Mouse (Mus musculus) urinary bladder, adult 2 months (tissue): ENCODE results near the gene Immp2l. TPM values are rescaled to one million over a fixed set of nuclear protein-coding genes. Genes with fewer than 3 reads are reported as not detected.
"Not testable (repeated sequence)": the region's sequence is repeated elsewhere in the genome, so short reads cannot be mapped to it uniquely, and the experiment has no call there.

Experiments used
- DNase-seq: peaks from one replicate; pipeline ENCODE4 v3.0.0; 2022; ENCODE audit warnings: low spot score
- polyA plus RNA-seq: library from polyadenylated mRNA; depleted of rRNA; stranded (reverse); fragments of >200 nt; gene quantifications from 2 replicates; pipeline ENCODE4 v1.2.3, GENCODE M21; 2012

The Immp2l gene
- polyA plus RNA-seq, 1 experiment: 6.9 TPM

DNA sequence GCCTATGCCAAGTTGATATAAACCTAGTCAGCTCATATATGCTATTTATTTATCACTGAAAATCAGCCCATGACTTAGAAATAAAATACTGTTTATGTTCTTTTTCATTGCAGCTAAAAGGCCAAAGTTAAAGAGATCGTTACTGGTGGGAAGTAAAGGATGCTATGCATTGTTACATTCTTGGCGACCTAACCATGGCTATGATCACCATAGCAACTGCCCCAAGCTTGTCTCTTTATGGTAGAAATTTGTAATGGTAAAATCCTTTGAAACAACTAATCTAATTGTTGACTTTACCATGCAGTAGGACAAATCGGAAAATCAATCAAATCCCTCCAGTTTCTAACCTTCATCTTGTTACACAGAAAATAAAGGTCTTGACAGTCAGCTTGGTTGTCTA, 644.4 kb downstream of the Immp2l start:
- DNase-seq: no peak

DNA sequence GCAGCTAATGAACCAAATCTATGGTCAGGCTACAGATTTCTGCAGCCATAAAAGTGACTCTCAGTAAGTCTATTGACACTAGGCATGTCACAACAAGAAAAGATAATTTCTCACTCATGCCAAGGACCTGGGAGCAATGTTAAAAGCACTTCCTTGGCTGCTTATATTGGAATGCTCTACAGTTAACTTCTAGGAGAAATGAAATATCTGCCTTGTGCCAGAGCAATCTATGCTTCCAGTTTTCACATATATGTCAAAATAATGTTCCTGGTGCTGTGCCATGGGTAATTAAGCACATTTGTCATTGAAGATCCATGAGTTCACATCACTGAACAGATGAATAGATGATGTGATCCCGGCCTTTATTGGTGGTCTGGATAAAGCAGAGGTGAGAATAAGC, 645.6 kb downstream of the Immp2l start:
- no peak for DNase-seq

DNA sequence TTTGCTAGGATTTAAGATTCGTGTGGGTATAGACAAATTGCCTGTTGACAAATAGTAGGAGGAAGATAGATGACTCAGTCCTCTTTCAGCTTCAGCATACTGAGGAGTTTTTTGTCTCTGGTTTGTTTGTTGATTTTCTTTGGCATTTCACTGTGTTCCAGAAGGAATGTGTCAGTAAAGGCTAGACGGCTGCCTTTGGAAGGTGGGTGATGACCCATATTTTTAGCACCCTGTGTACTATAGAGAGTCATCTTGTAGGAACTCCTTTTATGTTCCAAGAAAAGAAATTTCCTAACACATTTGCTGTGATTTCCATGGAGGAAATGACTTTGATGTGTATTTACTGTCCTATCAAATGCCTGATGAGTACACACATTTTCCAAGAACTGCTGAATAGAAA, 651.0 kb downstream of the Immp2l start:
- DNase-seq: no peak

DNA sequence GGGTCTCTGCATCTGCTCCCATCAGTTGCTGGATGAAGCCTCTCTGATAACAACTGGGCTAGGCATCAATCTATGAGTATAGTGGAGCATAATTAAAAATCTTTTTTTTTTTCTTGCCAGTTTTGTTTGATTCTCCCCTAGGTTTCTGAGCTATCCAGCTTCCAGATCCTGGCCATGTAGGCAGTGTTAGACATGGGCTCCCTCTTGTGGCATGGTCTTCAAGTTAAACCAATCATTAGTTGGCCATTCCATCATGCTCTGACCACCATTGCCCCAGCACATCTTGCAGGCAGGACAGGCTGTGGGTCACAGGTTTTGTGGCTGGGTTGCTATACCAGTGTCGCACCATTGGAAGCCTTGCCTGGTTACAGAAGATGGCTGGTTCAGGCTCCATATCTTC, 656.3 kb downstream of the Immp2l start:
- no peak for DNase-seq

DNA sequence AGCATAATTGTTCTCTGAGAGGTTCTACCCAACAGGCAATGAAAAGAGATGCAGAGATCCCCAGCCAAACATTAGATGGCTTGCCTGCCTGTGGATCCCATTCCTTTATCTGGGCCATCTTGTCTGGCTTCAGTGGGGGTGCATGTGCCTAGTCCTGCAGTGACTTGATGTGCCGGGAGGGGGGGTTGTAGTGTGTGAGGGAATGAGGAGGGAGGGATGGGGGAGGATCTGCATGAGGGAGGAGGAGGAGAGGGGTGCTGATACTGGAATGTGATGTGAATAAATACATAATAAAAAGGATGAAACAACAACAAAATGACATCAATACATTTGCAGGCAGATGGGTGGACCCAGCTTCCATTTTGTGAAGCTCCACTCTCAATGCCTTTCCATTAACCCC, 658.3 kb downstream of the Immp2l start:
- no peak for DNase-seq

DNA sequence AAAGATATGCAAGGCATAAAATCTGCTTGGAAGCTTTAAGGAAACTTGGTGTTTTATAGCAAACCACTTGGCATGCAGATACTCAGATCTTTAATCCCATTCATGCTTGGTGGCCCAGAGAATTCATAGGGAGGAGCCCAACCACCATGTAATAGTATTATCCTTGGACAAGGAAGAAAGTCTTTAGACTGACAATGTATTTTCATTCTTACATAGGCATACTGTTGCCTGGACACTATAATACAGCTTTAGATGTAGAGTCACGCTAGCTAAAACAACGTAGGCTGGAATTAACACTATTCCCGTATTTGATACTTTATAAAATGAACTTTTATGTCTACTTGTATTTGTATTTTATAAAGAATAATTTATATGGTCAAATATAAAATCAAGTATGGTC, 665.9 kb downstream of the Immp2l start:
- DNase-seq: no peak

DNA sequence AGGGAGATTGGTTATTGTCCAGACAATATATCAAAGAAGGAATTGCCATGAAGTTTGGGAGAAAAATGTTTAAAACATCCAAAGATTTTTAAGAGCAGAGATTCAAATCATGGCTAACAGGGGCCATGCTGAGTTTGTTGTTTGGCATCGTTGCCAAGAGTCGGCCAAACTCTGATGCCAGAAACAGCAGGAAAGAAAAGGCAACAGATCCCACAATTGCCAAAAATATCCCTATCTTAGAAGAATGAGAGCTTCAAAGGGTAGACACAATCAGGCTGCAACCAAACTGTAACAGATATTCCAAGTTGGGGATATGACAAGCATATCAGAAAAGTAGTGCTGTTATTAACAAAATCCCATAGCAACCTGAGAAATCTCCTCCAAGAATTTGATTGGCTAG, 686.7 kb downstream of the Immp2l start:
- DNase-seq: no peak

DNA sequence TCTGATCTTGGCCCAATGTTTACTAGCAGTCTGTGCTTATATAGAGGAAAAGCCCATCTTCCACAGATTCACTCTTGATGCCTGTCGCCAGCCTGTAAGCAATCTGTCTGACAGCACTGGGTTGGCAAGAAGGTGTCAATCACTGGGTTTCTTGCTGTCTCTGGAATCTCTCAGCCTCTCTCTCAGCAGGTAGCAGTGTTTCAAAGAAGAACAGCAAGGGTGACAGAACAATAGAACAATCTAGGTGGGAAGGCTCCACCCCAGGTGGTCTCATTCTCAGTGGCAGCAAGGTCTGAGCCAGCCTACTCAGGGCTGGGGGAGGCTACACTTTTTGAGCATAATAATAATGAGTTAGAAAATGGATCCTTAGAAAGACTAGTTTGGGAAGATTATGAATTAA, 693.1 kb downstream of the Immp2l start:
- DNase-seq: no peak

DNA sequence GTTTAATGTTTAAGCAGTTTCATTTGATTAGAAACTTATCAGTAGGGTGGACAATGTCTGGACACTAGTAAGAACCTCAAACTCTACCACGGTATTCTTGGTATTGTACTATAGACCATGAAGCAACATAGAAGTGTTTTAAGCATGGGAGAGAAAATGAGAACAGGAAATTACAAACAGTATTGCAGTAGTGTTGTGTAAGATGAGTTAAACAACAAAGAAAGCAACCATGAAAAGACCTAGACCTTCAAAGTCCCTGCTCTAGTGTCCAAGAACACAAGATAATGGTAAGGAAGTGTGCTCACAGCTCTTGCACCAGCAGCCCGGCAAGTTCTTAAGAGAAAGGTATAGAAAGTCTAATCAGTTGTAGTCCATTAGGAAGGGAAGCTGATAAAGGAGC, 700.7 kb downstream of the Immp2l start:
- no peak for DNase-seq

DNA sequence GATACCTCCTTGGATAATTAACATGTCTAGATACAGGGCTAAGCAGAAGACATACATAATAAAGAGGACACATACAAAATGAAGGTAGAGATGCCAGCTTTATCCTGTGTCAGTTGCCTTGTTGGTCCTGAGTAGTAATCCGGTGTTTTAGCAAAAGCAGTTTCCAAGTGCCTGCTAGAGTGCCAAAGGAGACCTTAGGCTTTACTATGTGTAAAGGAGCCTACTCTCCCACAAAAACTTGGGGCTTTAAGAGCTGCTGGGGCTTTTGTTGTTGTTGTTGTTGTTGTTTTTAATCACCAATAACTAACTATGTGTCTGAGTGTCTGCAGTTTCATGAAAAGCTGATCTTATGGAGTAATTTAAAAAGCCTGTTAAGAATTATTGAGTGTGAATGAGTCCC, 702.8 kb downstream of the Immp2l start:
- no peak for DNase-seq

DNA sequence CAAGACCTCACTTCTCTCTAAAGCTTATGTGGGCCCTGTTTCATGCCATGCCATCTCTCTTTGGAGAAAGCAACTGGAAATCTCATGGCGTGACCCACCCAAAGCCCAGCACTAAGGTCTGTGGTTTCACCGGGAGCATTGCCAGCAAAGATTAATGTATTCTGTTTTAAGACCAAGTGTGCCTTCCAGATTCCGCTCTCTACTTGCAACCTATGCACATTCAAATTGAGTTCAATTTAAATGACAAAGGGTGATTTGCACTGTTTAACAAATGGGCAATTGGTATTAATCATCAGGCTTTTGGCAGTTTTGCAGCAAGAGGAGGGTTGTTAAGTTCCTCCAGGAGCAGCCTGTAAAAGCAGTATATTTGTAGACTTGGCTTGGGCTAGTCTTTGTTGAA, 703.3 kb downstream of the Immp2l start:
- DNase-seq: no peak

DNA sequence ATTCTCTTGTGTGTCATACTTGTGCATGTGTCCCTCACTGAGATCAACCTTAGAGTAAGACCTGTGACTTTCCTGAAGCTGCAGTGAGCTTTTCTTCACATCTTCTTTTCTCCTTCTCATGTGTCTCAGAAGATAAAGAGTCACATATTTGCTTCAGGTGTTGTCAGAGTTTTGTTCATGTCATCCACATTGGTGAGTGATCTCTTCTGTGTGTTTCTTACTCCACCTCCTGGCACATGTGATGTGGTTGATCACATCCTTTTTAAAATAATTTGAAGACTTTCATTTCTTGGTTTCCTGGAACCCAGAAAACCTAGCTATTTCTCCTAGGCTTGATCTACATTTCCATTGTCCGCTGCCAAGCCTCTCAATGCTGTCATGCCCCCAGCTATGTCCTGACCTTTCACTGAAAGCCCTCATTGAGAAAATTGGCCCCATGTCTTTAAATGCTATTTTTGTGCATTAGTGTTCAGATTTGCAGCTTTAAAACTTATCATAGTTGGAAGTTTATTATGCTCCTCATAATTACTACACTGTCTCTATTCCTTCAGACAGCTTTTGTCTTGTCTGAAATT, 704.0 kb downstream of the Immp2l start:
- DNase-seq: no peak

DNA sequence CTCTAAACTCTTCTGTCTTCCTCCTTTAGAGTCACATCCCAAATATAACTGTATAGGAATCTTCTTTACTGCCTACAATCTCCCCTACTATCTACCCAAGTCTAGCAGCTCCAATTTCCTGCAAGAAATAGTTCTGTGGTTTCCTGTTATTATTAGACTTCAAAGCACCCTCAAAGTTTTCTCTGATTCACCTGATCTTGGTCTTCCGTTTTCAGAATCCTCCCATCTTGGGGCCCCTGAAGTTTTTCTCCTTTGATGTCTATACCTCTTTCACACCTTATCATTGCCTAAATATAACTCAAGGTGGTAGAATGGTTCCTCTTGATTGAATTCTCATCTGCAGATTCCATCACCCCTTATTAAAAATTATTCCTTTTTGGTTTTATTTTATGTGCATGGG, 704.6 kb downstream of the Immp2l start:
- DNase-seq: no peak

DNA sequence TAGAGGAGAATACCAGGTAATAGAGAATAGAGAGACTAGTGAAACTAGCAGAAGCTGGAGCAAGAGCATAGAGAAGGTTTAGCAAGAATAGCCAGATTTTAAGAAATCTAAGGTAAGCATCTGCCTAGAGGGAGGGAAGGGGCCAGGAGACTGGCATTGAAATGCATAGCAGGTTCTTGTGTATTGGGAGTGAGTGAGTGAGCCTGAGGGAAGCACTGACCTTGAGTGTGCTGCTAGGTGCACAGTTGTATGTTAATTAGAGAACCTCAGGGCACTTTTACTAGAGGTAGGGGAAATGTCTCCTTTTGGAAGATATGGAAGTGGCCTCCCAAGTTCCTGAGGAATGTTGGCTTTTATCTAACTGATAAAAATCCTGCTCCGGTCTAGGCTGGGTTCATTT, 705.9 kb downstream of the Immp2l start:
- DNase-seq: no peak

DNA sequence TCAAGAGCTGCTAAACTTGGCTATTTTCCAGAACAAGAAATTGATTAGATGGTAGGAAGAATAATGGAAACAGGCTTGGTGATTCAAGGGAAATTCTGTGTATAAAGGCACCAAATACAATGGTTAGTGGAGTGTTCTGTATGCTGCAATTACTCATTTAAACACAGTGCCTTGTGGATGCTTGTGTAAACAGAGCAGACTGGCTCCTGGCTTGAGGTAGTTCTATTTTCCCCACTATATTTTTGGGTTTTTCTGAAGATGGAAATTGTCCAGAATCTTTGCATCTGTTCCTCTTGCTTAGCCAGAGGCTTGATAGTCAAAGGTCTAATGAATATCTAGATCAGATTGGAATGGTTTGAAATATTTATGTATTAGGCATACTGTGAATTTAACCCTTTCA, 709.3 kb downstream of the Immp2l start:
- no peak for DNase-seq

DNA sequence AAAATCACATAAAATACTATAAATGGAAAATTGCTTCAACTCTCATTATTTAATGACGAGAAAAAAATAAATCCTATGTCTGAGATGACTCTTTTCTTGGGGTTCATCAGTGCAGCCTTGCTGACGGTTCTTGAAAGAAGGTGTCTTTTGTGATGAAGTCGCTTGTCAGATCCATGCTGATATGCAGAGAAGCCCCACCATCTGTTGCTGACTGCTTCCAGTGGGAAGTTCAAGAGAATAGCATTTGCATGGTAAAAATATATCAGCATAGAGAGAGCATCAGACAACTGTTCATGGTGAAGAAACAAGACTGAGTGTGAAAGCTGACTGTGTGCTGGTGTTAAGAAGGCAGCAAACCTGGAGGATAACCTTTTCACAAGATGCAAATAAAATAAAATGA, 719.0 kb downstream of the Immp2l start:
- DNase-seq: no peak

DNA sequence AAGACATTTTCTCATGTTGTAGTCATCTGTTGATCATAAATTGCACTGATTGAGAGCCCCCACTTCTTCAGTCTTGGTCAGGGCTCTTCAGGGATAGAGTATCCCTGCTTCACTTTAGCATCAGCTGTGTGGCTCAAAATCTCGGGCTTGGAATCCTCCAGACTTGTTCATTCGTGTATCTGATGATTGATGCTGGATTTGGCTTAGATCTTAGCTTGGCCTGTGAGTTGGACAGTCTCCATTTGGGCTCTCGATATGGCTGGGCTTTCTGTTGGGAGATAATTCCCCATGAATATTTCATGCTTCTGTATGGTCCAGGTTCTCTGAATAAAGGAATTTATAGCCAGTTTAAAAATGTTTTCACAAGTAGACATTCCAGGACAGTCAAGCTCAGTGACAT, 739.5 kb downstream of the Immp2l start:
- DNase-seq: no peak

DNA sequence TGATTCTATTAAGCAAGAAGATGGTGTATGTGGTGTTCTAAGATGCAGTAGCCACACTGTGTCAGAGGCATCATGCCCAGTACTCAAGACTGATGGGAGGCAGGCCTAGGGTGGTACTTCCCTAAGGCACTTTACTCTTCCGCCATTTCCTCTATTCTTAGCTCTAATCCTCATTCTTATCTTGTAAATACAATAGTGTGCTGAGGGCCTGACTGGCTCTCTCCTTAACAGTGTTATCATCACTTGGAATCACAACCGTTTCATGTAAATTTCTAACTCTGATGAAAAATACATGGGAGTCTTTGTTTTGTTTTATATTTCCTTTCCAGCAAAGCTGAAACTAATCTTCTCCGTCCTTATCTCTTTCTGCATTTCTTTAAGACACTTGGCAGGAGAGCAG, 750.1 kb downstream of the Immp2l start:
- no peak for DNase-seq

DNA sequence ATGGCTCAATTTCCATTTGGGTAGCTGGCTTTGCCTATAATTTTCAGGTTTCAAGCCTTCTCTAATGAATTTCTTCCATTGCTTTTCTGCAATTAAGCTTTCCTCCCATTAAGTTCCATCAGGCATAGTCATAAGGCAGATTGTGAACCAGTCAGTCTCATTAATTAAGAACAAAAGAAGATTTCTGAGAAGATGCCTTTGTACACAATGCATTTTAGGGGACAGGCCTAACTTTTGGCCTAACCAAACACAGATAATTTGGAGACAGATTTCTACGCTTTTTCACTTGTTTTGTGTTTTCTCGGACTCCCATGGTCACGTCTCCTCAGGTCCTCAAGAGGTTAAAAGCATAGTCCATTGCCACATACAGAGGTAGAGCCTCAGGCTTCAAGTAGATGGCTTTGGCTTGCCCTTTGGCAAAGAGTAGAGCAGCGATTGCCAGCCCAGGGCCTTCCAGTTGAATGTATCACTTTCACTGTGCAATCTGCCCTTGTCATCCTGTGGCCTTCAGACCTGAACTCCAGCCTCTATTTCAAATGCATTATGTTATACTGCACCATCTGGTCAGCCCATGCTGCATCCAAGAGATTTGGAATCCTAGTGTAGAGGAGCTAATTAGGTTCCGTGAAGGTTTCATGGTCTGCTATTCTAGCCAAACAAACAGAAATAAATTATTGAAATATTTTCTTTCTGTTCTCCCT, 750.9 kb downstream of the Immp2l start:
- no peak for DNase-seq

DNA sequence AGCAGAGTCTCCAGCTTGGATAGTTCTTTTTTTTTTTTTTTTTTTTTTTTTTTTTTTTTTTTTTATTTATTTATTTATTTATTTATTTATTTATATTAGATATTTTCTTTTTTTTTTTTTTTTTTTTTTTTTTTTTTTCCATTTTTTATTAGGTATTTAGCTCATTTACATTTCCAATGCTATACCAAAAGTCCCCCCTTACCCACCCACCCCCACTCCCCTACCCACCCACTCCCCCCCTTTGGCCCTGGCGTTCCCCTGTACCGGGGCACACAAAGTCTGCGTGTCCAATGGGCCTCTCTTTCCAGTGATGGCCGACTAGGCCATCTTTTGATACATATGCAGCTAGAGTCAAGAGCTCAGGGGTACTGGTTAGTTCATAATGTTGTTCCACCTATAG, 753.9 kb downstream of the Immp2l start:
- not testable (repeated sequence) for DNase-seq

DNA sequence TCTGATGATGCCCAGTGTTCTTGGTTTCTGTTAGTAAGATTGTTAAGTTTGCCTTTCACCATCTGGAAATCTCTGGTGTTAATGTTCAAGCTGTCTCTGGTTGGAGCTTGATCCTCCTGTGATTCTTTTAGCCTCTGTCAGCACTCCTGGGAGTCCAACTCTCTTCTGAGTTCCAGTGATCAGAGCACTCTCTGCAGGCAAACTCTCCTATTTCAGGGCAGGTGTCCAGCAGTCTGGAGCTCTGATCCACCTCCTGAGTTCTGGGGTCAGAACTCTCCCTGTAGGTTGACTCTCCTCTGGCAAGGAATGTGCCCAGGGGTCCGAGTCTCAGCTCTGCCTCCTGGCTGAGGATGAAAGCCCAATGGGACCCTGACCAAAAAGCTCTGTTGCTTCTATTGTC, 769.8 kb downstream of the Immp2l start:
- DNase-seq: not testable (repeated sequence)

DNA sequence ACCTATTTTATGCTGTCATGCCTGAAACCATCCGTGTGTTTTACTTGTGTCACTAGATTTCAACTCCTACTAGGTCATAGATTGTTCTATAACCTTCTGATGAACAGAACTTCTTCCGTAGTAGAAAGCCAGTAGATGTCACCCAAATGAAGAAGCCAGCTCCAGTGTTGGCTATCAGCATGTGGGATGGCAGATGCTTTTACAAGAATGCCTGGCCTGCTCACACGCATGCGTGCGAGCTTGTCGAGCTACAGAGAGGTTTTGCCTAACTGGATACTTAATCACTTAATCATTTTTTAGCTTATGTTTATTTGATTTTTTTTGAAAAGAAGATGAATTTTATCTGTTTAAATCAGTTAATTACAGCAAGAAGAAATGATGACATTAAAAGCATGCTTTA, 805.6 kb downstream of the Immp2l start:
- no peak for DNase-seq

DNA sequence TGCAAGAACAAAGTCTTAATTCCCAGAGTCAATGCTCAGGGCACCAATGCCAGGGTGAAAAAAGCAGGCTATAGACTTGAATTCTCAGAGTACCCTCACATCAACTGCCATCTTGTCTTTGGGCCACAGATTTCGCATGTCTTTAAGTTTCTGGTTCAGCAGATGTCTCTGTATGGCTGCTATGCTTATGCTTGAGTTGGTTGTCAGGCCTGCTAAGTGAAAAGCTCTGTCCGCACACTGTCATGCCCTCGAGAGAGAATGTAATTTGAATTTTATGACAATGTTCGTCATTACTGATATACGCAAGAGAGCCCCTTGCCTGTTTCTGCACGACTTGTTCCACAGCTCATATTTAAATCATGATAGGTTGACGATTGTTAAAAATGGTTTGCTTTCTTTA, 807.8 kb downstream of the Immp2l start:
- DNase-seq: no peak

DNA sequence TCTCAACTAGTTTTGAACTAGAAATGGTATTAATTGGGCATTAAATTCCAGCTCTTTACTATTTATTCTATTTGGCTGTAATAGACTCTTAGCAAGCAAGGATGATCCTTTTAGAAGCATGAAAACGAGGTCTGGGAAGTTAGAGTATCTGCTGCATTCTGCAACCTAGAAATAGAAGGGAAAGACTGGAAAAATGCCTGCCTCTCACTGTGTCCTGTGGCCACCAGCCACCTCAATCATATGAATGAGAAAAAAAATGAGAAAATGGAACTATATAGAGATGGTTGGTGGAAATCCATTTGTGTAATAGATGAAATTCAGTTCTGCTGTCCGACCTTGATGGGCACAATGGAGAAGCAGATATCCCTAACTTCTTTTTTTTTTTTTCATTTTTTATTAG, 810.8 kb downstream of the Immp2l start:
- no peak for DNase-seq
